Mouse (Mus musculus) limb, embryonic 14.5 days (tissue): ENCODE measurements around the gene Cyp39a1. TPM values are rescaled to one million over a fixed set of nuclear protein-coding genes. Genes with fewer than 3 reads are reported as not detected.

ENCODE experiments used
- ATAC-seq: fragments of 200-750 bp; cut with Nextera tagmentation; 2 replicates; pipeline ENCODE4 v1.8.0; 2017; ENCODE audit warnings: low read depth, moderate number of reproducible peaks, moderate TSS enrichment; ENCODE audit not compliant: low FRiP score
- DNase-seq: peaks from one replicate; pipeline ENCODE4 v3.0.0-alpha.2; 2015; ENCODE audit warnings: low spot score
- H3K27ac ChIP-seq: fragments of 300-500 bp; sonication (generic); replicated peaks from 2 replicates; pipeline ENCODE4 v1.5.1; 2014; ENCODE audit warnings: low read depth, mild to moderate bottlenecking, low read length, moderate library complexity, mixed read lengths
- H3K27me3 ChIP-seq: fragments of 300-500 bp; sonication (generic); 2 replicates; pipeline ENCODE4 v1.6.1; 2014; ENCODE audit warnings: low read length, mixed read lengths; ENCODE audit not compliant: control insufficient read depth, insufficient read depth
- H3K36me3 ChIP-seq: fragments of 300-500 bp; sonication (generic); 2 replicates; pipeline ENCODE4 v1.6.1; 2014; ENCODE audit warnings: mild to moderate bottlenecking, low read length, moderate library complexity, mixed read lengths; ENCODE audit not compliant: control insufficient read depth, insufficient read depth
- H3K4me1 ChIP-seq: fragments of 300-500 bp; sonication (generic); 2 replicates; pipeline ENCODE4 v1.6.1; 2014; ENCODE audit warnings: antibody characterized with exemption, low read length, mixed read lengths; ENCODE audit not compliant: control insufficient read depth, insufficient read depth
- H3K4me2 ChIP-seq: fragments of 300-500 bp; sonication (generic); replicated peaks from 2 replicates; pipeline ENCODE4 v1.6.1; 2014; ENCODE audit warnings: low read depth, mild to moderate bottlenecking, low read length, moderate library complexity; ENCODE audit not compliant: severe bottlenecking
- H3K4me3 ChIP-seq: fragments of 300-500 bp; sonication (generic); replicated peaks from 2 replicates; pipeline ENCODE4 v1.5.1; 2014; ENCODE audit warnings: low read length
- H3K9ac ChIP-seq: fragments of 300-500 bp; sonication (generic); 2 replicates; pipeline ENCODE4 v1.6.1; 2014; ENCODE audit warnings: mild to moderate bottlenecking, low read depth, low read length, moderate library complexity; ENCODE audit not compliant: severe bottlenecking
- H3K9me3 ChIP-seq: fragments of 300-500 bp; sonication (generic); 2 replicates; pipeline ENCODE4 v1.6.1; 2016; ENCODE audit warnings: low read length; ENCODE audit not compliant: control insufficient read depth
- POLR2A ChIP-seq: fragments of 200-500 bp; IDR thresholded peaks from 2 replicates; pipeline ENCODE4 v1.8.0; 2012; ENCODE audit warnings: inconsistent platforms, mild to moderate bottlenecking, moderate library complexity, borderline replicate concordance; ENCODE audit not compliant: insufficient read depth, insufficient read length; ENCODE audit errors: extremely low read depth
- WGBS: fragments of 180-500 bp; shearing (Covaris S2); extraction: QIAGEN DNeasy Blood & Tissue Kit; methylation state at CpG from one replicate; pipeline ENCODE4 v1.1.7; 2014; 5-methylcytosine and 5-hydroxymethylcytosine counted together
- polyA plus RNA-seq, 2 experiments: library from polyadenylated mRNA; depleted of rRNA in 1 of 2; stranded (reverse) in 1 of 2; unstranded in 1 of 2; fragments of >200 nt; fragmentation: Nextera tagmentation in 1 of 2; extraction: Ambion mirVana in 1 of 2; gene quantifications; 2 replicates each; pipeline versions ENCODE4 v1.2.1 to v1.2.3; 2012 to 2014

Cyp39a1 gene
- polyA plus RNA-seq, 2 experiments, result 7.0 to 21.6 TPM

- DNase-seq, result no peak
- peaks cover 3% of the 10 kb centered on the region; the same call in 1 of the 2 replicates for H3K36me3 ChIP-seq
- H3K4me2 ChIP-seq, result no peak overlapping the region
- 73% methylated on average over 4 of the region's 4 CpGs for WGBS
- H3K4me3 ChIP-seq, result no peak overlapping the region
- no peaks in the 10 kb centered on the region for H3K4me1 ChIP-seq
- peak; percentile 26; the same call in 1 of the 2 replicates for ATAC-seq
- no peak overlapping the region for H3K27ac ChIP-seq
- no peak for TF ChIP-seq POLR2A
- H3K9me3 ChIP-seq, result no peaks in the 10 kb centered on the region
- H3K9ac ChIP-seq, result no peak overlapping the region
- no peaks in the 10 kb centered on the region for H3K27me3 ChIP-seq
Measured at GRCm38 (mm10) chr17:43734252-43734651, 67.0 kb downstream of the Cyp39a1 start.

- no peak overlapping the region for H3K4me2 ChIP-seq
- no peak overlapping the region for H3K4me3 ChIP-seq
- no peak overlapping the region for H3K9ac ChIP-seq
- H3K27ac ChIP-seq, result no peak overlapping the region
- WGBS, result 85% methylated on average over 5 of the region's 5 CpGs
- H3K9me3 ChIP-seq, result peaks cover 8% of the 10 kb centered on the region; the same call in 1 of the 2 replicates
- DNase-seq (no peak), ATAC-seq (no peak)
- TF ChIP-seq POLR2A, result no peak
- no peaks in the 10 kb centered on the region for H3K4me1 ChIP-seq
- no peaks in the 10 kb centered on the region for H3K36me3 ChIP-seq
- no peaks in the 10 kb centered on the region for H3K27me3 ChIP-seq
Measured at GRCm38 (mm10) chr17:43743933-43744332, 76.7 kb downstream of the Cyp39a1 start.

GRCm38 (mm10) chr17:43744425-43744824 is 77.2 kb downstream of the Cyp39a1 start:
- no peaks in the 10 kb centered on the region for H3K36me3 ChIP-seq
- no peaks in the 10 kb centered on the region for H3K27me3 ChIP-seq
- no peak for TF ChIP-seq POLR2A
- H3K9ac ChIP-seq, result no peak overlapping the region
- no peak for ATAC-seq
- no peaks in the 10 kb centered on the region for H3K4me1 ChIP-seq
- no peak overlapping the region for H3K27ac ChIP-seq
- no peak for DNase-seq
- no peak overlapping the region for H3K4me2 ChIP-seq
- H3K9me3 ChIP-seq, result peaks cover 8% of the 10 kb centered on the region; the same call in 1 of the 2 replicates
- 39% methylated on average over 4 of the region's 4 CpGs for WGBS
- H3K4me3 ChIP-seq, result no peak overlapping the region

GRCm38 (mm10) chr17:43751146-43751545 is 83.9 kb downstream of the Cyp39a1 start:
- WGBS, result 93% methylated on average over 6 of the region's 6 CpGs
- no peak for ATAC-seq
- no peak overlapping the region for H3K27ac ChIP-seq
- TF ChIP-seq POLR2A, result no peak
- no peaks in the 10 kb centered on the region for H3K4me1 ChIP-seq
- no peaks in the 10 kb centered on the region for H3K27me3 ChIP-seq
- DNase-seq, result no peak
- H3K36me3 ChIP-seq, result peaks cover 3% of the 10 kb centered on the region; the same call in 1 of the 2 replicates
- no peak overlapping the region for H3K9ac ChIP-seq
- no peaks in the 10 kb centered on the region for H3K9me3 ChIP-seq
- H3K4me2 ChIP-seq, result no peak overlapping the region
- H3K4me3 ChIP-seq, result no peak overlapping the region

GRCm38 (mm10) chr17:43752811-43753210 is 85.6 kb downstream of the Cyp39a1 start:
- no peak overlapping the region for H3K4me3 ChIP-seq
- peak; percentile 72 for DNase-seq
- no peak overlapping the region for H3K9ac ChIP-seq
- WGBS, result 29% methylated on average over 1 of the region's 1 CpGs
- H3K9me3 ChIP-seq, result no peaks in the 10 kb centered on the region
- H3K27me3 ChIP-seq, result no peaks in the 10 kb centered on the region
- H3K27ac ChIP-seq, result no peak overlapping the region
- ATAC-seq, result no peak
- H3K36me3 ChIP-seq, result peaks cover 3% of the 10 kb centered on the region; the same call in 1 of the 2 replicates
- H3K4me1 ChIP-seq, result no peaks in the 10 kb centered on the region
- no peak overlapping the region for H3K4me2 ChIP-seq
- TF ChIP-seq POLR2A, result no peak

GRCm38 (mm10) chr17:43754687-43755086 is 87.5 kb downstream of the Cyp39a1 start:
- H3K4me3 ChIP-seq, result no peak overlapping the region
- 58% methylated on average over 5 of the region's 5 CpGs for WGBS
- DNase-seq, result peak; percentile 59

More at GRCm38 (mm10) chr17:43754687-43755086, 87.5 kb downstream of the Cyp39a1 start:
- no peak for TF ChIP-seq POLR2A
- H3K27ac ChIP-seq, result no peak overlapping the region
- no peaks in the 10 kb centered on the region for H3K27me3 ChIP-seq
- no peak overlapping the region for H3K4me2 ChIP-seq
- H3K9me3 ChIP-seq, result no peaks in the 10 kb centered on the region
- H3K9ac ChIP-seq, result no peak overlapping the region
- peaks cover 3% of the 10 kb centered on the region; the same call in 1 of the 2 replicates for H3K36me3 ChIP-seq
- no peaks in the 10 kb centered on the region for H3K4me1 ChIP-seq
- ATAC-seq, result no peak
